Mouse (Mus musculus): ENCODE results near the gene Dcp1b. TPM values are rescaled to one million over a fixed set of nuclear protein-coding genes. Genes with fewer than 3 reads are reported as not detected.

Gene Dcp1b
- polyA plus RNA-seq, 1 experiment from 2014 or later, result 6.6 TPM

DNA sequence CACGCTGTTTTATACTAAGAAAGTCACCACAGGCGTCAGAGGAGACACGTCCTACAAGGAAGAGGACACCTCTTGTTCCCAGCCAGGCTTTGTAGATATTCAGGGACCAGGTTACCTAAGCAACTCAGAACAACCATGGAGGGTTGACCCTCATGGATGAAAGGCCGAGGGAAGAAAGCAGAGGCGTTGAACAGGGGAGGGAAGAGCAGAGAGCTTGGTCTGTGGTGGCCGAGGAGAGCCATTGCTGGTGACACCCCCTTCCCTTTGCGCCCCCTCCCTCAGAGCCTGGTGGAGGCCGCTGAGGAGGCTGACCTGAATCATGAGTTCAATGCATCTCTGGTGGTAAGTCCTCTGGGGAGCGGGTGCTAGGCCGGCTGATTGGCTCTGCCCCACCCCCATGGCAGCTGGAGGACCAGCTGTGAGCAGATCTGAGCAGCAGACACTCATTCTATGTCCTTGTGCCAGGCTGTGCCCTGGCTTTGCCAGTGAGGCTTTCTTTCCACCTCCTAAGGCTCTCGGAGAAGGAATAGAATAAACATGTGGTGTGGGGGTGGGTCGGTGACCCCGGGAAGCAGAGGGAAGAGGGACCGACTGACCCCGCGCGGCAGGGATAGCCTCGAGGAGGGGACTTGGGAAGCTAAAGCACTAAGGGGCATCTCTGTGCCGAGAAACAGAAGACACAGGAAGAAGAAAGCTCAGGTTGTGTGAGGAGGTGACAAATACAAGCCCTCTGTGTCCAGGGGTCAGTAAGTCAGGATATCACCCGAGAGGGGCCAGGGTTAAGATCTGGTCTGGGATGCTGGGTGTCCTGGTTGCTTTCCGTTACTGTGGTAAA, 66.0 kb downstream of the Dcp1b start:
- Histone ChIP-seq H3K9me3 (ENCODE audit: low read length) (no peaks in the 10 kb centered on the region), H3K4me1 (ENCODE audit: insufficient read depth, low read depth, low read length) (no peaks in the 10 kb centered on the region), H3K36me3 (ENCODE audit: insufficient read depth, low read length) (no peaks in the 10 kb centered on the region), H3K4me2 (replicated peaks; ENCODE audit: low read depth, low read length) (no peak overlapping the region), H3K4me3 (ENCODE audit: low read depth, low read length) (no peak overlapping the region), H3K27me3 (replicated peaks; ENCODE audit: insufficient read depth, low read length) (no peaks in the 10 kb centered on the region), H3K27ac (ENCODE audit: low read length) (no peak overlapping the region), H3K9ac (replicated peaks; ENCODE audit: low read depth) (no peak overlapping the region)
- ATAC-seq, result no peak
- 44% methylated on average over 20 of the region's 21 CpGs for WGBS
- TF ChIP-seq EP300 (IDR thresholded peaks at IDR 0.05), result no peak
- TF ChIP-seq CTCF (IDR thresholded peaks at IDR 0.05), result no peak
- no peak for DNase-seq (ENCODE audit: low spot score)

DNA sequence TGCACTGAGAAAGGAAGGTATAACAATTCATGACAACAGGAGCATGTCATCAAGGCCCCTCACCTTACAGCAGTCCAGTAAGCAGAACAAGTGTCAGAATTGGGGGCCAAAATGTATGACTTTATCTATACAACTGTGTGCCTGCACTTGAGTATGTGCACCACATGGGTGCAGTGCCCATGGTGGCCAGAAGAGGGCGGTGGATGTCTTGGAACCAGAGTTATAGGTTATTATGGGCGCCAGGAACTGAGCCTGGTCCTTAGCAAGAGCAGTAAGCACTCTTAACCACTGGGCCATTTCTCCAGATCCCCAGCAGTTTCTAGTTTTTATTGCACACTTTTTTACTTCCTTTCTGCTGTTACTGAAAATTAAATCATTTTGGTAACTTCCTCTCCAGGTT, 71.0 kb downstream of the Dcp1b start:
- no peak overlapping the region for H3K27ac ChIP-seq (ENCODE audit: low read length)
- ATAC-seq, result no peak
- H3K4me2 ChIP-seq (replicated peaks; ENCODE audit: low read depth, low read length), result no peak overlapping the region
- no peak overlapping the region for H3K9ac ChIP-seq (replicated peaks; ENCODE audit: low read depth)
- H3K36me3 ChIP-seq (ENCODE audit: insufficient read depth, low read length), result no peaks in the 10 kb centered on the region
- no peak overlapping the region for H3K4me3 ChIP-seq (ENCODE audit: low read depth, low read length)
- no peaks in the 10 kb centered on the region for H3K4me1 ChIP-seq (ENCODE audit: insufficient read depth, low read depth, low read length)
- no peaks in the 10 kb centered on the region for H3K27me3 ChIP-seq (replicated peaks; ENCODE audit: insufficient read depth, low read length)
- 30% methylated on average over 2 of the region's 2 CpGs for WGBS
- no peaks in the 10 kb centered on the region for H3K9me3 ChIP-seq (ENCODE audit: low read length)
- TF ChIP-seq EP300 (IDR thresholded peaks at IDR 0.05) (no peak), CTCF (IDR thresholded peaks at IDR 0.05) (peak; percentile 27)
- DNase-seq (ENCODE audit: low spot score), result no peak

DNA sequence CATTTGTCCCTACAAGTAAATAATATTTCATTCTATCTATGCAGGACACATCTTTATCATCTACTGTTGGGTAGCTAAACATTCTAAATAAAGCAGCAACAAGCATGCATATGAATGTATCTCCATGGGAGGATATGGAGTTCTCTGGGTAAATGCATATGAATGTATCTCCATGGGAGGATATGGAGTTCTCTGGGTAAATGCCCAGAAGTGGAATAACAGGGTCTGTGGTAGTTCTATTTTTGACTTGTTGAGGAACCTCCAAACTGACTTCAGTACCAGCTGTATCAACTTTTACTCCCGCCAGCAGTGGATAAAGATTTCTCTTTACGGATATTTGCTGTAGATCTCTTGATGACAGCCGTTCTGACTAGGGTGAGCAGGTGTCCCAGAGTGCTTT, 73.5 kb downstream of the Dcp1b start:
- no peaks in the 10 kb centered on the region for H3K27me3 ChIP-seq (replicated peaks; ENCODE audit: insufficient read depth, low read length)
- H3K4me1 ChIP-seq (ENCODE audit: insufficient read depth, low read depth, low read length), result no peaks in the 10 kb centered on the region
- ATAC-seq, result no peak
- no peaks in the 10 kb centered on the region for H3K9me3 ChIP-seq (ENCODE audit: low read length)
- no peaks in the 10 kb centered on the region for H3K36me3 ChIP-seq (ENCODE audit: insufficient read depth, low read length)
- TF ChIP-seq CTCF (IDR thresholded peaks at IDR 0.05) (no peak), EP300 (IDR thresholded peaks at IDR 0.05) (no peak)
- 58% methylated on average over 3 of the region's 3 CpGs for WGBS
- H3K4me2 ChIP-seq (replicated peaks; ENCODE audit: low read depth, low read length), result no peak overlapping the region
- no peak for DNase-seq (ENCODE audit: low spot score)
- no peak overlapping the region for H3K27ac ChIP-seq (ENCODE audit: low read length)
- no peak overlapping the region for H3K9ac ChIP-seq (replicated peaks; ENCODE audit: low read depth)
- no peak overlapping the region for H3K4me3 ChIP-seq (ENCODE audit: low read depth, low read length)

DNA sequence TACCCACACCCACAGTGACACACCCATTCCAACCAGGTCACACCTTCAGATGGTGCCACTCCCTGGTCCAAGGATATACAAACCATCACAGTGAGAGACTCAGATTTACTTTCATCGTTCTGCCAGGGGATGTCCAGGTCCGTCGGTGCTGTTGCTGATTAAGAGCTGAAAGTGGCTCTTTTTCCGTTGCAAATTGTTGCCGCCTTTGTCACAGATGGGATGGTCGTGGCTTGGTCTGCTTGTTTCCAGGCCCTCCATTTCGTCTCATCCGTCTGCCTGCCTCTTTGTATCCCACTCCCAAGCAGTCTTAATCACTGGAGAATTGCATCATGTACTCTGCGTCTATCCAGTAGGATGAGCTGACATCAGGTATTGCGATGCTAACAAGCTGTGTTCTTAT, 74.7 kb downstream of the Dcp1b start:
- Histone ChIP-seq H3K4me1 (ENCODE audit: insufficient read depth, low read depth, low read length) (no peaks in the 10 kb centered on the region), H3K4me2 (replicated peaks; ENCODE audit: low read depth, low read length) (no peak overlapping the region), H3K27ac (ENCODE audit: low read length) (no peak overlapping the region), H3K9me3 (ENCODE audit: low read length) (no peaks in the 10 kb centered on the region), H3K27me3 (replicated peaks; ENCODE audit: insufficient read depth, low read length) (no peaks in the 10 kb centered on the region), H3K36me3 (ENCODE audit: insufficient read depth, low read length) (no peaks in the 10 kb centered on the region), H3K4me3 (ENCODE audit: low read depth, low read length) (no peak overlapping the region), H3K9ac (replicated peaks; ENCODE audit: low read depth) (no peak overlapping the region)
- ATAC-seq (no peak), DNase-seq (ENCODE audit: low spot score) (no peak)
- 85% methylated on average over 10 of the region's 10 CpGs for WGBS
- no peak for TF ChIP-seq CTCF (IDR thresholded peaks at IDR 0.05)
- TF ChIP-seq EP300 (IDR thresholded peaks at IDR 0.05), result no peak

DNA sequence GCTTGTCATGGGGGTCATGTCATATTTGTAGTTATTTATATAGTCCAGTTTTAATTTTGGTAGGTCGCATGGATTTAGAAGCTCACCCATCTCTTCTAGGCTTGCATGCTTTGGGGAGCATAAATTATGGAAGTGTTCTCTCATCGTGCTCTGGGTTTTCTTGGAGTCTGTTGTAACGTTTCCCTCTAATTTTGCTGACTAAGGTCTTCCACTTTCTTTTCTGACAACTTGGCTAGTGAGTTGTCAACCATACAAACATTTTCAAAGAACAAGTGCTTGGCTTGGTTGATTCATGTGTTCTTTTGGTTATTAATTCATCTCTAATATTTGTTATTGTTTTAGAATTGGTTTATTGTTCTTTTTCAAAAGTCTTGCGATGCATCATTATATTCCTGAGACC, 76.7 kb downstream of the Dcp1b start:
- Histone ChIP-seq H3K4me1 (ENCODE audit: insufficient read depth, low read depth, low read length) (no peaks in the 10 kb centered on the region), H3K36me3 (ENCODE audit: insufficient read depth, low read length) (no peaks in the 10 kb centered on the region), H3K9me3 (ENCODE audit: low read length) (no peaks in the 10 kb centered on the region), H3K27me3 (replicated peaks; ENCODE audit: insufficient read depth, low read length) (no peaks in the 10 kb centered on the region), H3K27ac (ENCODE audit: low read length) (no peak overlapping the region), H3K4me3 (ENCODE audit: low read depth, low read length) (no peak overlapping the region), H3K9ac (replicated peaks; ENCODE audit: low read depth) (no peak overlapping the region), H3K4me2 (replicated peaks; ENCODE audit: low read depth, low read length) (no peak overlapping the region)
- WGBS, result 73% methylated on average over 4 of the region's 4 CpGs
- DNase-seq (ENCODE audit: low spot score) (no peak), ATAC-seq (no peak)
- no peak for TF ChIP-seq CTCF (IDR thresholded peaks at IDR 0.05)
- TF ChIP-seq EP300 (IDR thresholded peaks at IDR 0.05), result no peak

Other genes starting within 250 kb of the Dcp1b start
- 4.8 and 6.2 TPM in 2 replicates for gene Cacna1c, start 21.2 kb downstream of the Dcp1b start, polyA plus RNA-seq (2015; fragmentation: Nextera tagmentation; extraction: Ambion mirVana)
- 0.19 and 0.39 TPM in 2 replicates for gene Cacna2d4, start 61.3 kb downstream of the Dcp1b start, polyA plus RNA-seq (2015; fragmentation: Nextera tagmentation; extraction: Ambion mirVana)
- 0.20 and 0.29 TPM in 2 replicates for gene Lrtm2, start 155.5 kb downstream of the Dcp1b start, polyA plus RNA-seq (2015; fragmentation: Nextera tagmentation; extraction: Ambion mirVana)
- 60.7 and 66.4 TPM in 2 replicates for gene Adipor2, start 242.5 kb downstream of the Dcp1b start, polyA plus RNA-seq (2015; fragmentation: Nextera tagmentation; extraction: Ambion mirVana)